Mouse (Mus musculus) bone marrow, adult 2 months (tissue): ENCODE measurements around the gene Nhlrc1. TPM values are rescaled to one million over a fixed set of nuclear protein-coding genes. Genes with fewer than 3 reads are reported as not detected.

ENCODE experiments used
- H3K27ac ChIP-seq: fragments of 200-500 bp; 2 replicates; pipeline ENCODE4 v1.5.1; 2012; ENCODE audit warnings: low read depth, mild to moderate bottlenecking, control low read depth, inconsistent platforms, low read length; ENCODE audit not compliant: control insufficient read depth, poor library complexity, insufficient read depth
- H3K4me1 ChIP-seq: fragments of 200-500 bp; 2 replicates; pipeline ENCODE4 v1.6.1; 2011; ENCODE audit warnings: low read length; ENCODE audit not compliant: control insufficient read depth, insufficient read depth
- H3K4me3 ChIP-seq: fragments of 200-500 bp; replicated peaks from 2 replicates; pipeline ENCODE3; 2011; ENCODE audit warnings: mild to moderate bottlenecking, low read depth, low read length, control low read depth; ENCODE audit not compliant: control insufficient read depth
- CTCF ChIP-seq: fragments of 200-500 bp; IDR thresholded peaks from 2 replicates; pipeline ENCODE4 v1.5.1; 2011; ENCODE audit warnings: low read length, control low read depth; ENCODE audit not compliant: control insufficient read depth, insufficient read depth
- POLR2A ChIP-seq: fragments of 200-500 bp; IDR thresholded peaks from 2 replicates; pipeline ENCODE4 v1.6.1; 2011; ENCODE audit warnings: low read depth, mild to moderate bottlenecking, control low read depth, low read length, borderline replicate concordance; ENCODE audit not compliant: control insufficient read depth
- WGBS: fragments of 180-500 bp; shearing (Covaris S2); methylation state at CpG from one replicate; pipeline ENCODE4 v1.1.7; 2018; 5-methylcytosine and 5-hydroxymethylcytosine counted together
- polyA plus RNA-seq: library from polyadenylated mRNA; stranded (reverse); fragments of >200 nt; gene quantifications from 2 replicates; pipeline ENCODE4 v1.2.4, GENCODE M21; 2011; ENCODE audit warnings: low replicate concordance; ENCODE audit not compliant: missing spikeins, insufficient read depth, insufficient read length

The Nhlrc1 gene
- polyA plus RNA-seq, 1 experiment: not detected

DNA sequence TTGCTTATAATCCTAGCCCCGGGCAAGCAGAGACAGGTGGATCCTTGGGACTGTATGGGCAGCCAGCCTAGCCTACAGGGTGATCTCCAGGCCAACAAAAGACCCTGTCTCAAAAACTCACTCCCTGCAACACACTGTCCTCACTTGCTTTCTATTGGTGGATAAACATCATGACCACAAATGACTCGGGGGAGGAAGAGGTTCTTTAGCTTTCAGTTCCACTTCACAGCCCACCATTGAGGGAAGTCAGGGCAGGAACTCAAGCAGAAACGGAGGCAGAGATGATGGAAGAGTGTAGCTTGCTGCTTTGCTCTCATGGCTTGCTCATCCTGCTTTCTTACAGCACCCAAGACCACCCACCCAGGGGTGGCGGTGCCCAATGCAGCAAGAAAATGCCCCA lies 17.3 kb downstream of the Nhlrc1 start:
- TF ChIP-seq POLR2A (no peak), CTCF (no peak)
- Histone ChIP-seq H3K4me3 (no peak overlapping the region), H3K27ac (no peak overlapping the region), H3K4me1 (no peaks in the 10 kb centered on the region; the same call in 1 of the 2 replicates)
- 39% methylated on average over 4 of the region's 4 CpGs for WGBS

- TF ChIP-seq POLR2A (no peak), CTCF (no peak)
- WGBS: 90% methylated on average over 2 of the region's 2 CpGs
- Histone ChIP-seq H3K4me1 (no peaks in the 10 kb centered on the region; the same call in 1 of the 2 replicates), H3K4me3 (no peak overlapping the region), H3K27ac (no peak overlapping the region)
Measured at GRCm38 (mm10) chr13:46993274-46993551, 21.4 kb downstream of the Nhlrc1 start.

GRCm38 (mm10) chr13:46992516-46993273 lies 22.0 kb downstream of the Nhlrc1 start:
- 79% methylated on average over 7 of the region's 7 CpGs for WGBS
- TF ChIP-seq CTCF (no peak), POLR2A (no peak)
- Histone ChIP-seq H3K27ac (no peak overlapping the region), H3K4me1 (no peaks in the 10 kb centered on the region; the same call in 1 of the 2 replicates), H3K4me3 (no peak overlapping the region)

- no peaks in the 10 kb centered on the region; the same call in 1 of the 2 replicates for H3K4me1 ChIP-seq
- H3K4me3 ChIP-seq: no peak overlapping the region
- TF ChIP-seq CTCF: no peak
- no peak overlapping the region for H3K27ac ChIP-seq
- 12% methylated on average over 4 of the region's 4 CpGs for WGBS
Measured at GRCm38 (mm10) chr13:46990376-46991011, 24.2 kb downstream of the Nhlrc1 start.

DNA sequence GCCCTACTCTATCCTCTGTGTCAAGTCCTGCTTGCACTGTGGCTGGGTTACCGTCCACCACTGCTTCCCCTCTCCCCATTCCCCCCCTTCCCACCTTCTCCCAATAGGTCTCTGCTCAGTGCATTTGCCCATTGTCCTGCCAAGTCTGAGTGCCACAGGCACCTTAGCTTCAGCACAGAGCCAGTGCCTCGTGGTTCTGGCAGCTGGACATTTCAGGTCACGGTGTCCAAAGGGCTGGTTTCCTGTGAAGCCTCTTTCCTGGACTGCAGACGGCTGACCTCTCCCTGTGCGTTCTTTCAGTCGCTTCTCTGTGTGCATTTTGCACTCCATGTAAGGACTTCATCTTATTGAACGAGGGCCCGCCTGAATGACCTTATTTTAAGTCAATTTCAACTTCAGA lies 26.7 kb downstream of the Nhlrc1 start:
- WGBS: 75% methylated on average over 8 of the region's 8 CpGs

DNA sequence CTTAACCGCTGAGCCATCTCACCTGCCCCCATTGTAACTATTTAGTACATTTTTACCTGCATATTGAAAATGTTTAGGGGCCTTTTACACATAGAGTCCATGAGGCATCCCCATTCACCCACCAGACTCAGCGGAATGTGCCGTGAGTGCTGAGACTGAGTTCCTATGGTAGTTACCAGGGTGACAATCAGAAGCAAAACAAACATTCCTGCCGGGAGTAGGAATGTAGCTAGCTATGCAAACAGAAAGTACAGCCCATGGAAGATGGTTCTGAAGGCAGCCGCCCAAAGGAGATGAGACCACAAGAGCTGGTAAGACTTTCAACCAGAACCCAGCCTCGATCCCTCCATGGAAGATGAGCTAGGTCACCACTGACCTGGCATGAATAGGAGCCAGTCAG lies 28.4 kb downstream of the Nhlrc1 start:
- 83% methylated on average over 6 of the region's 6 CpGs for WGBS
- Histone ChIP-seq H3K4me3 (no peak overlapping the region), H3K4me1 (no peaks in the 10 kb centered on the region; the same call in 1 of the 2 replicates), H3K27ac (no peak overlapping the region)
- TF ChIP-seq POLR2A: no peak
- no peak for TF ChIP-seq CTCF

More for the DNA sequence above, 26.7 kb downstream of the Nhlrc1 start:
- no peak for TF ChIP-seq POLR2A
- TF ChIP-seq CTCF: no peak
- Histone ChIP-seq H3K4me1 (no peaks in the 10 kb centered on the region; the same call in 1 of the 2 replicates), H3K27ac (no peak overlapping the region), H3K4me3 (no peak overlapping the region)

DNA sequence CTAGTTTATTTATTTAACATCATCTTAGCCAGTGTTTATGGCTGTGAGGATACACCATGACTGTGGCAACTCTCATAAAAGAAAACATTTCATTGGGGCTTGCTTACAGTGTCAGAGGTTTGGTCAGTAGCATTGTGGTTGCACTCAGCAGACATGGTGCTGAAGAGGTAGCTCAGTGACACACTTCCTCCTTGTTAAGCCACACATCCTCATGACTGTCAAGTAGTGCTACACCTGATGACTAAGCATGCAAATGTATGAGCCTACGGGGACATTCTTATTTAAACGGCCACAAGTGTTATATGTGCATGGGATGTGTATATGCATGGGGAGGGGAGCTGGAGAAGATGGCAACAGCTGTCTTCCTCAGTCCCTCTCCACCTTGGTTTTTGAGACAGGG lies 30.8 kb downstream of the Nhlrc1 start:
- Histone ChIP-seq H3K27ac (no peak overlapping the region), H3K4me3 (no peak overlapping the region), H3K4me1 (no peaks in the 10 kb centered on the region; the same call in 1 of the 2 replicates)
- 2% methylated on average over 2 of the region's 2 CpGs for WGBS
- TF ChIP-seq POLR2A: no peak
- TF ChIP-seq CTCF: no peak

GRCm38 (mm10) chr13:46979836-46980490 lies 34.7 kb downstream of the Nhlrc1 start:
- WGBS: 31% methylated on average over 13 of the region's 13 CpGs
- Histone ChIP-seq H3K4me1 (no peaks in the 10 kb centered on the region; the same call in 1 of the 2 replicates), H3K27ac (no peak overlapping the region), H3K4me3 (no peak overlapping the region)
- TF ChIP-seq CTCF (no peak), POLR2A (no peak)
